Mouse (Mus musculus): ENCODE results near the gene Noa1. TPM values are rescaled to one million over a fixed set of nuclear protein-coding genes. Genes with fewer than 3 reads are reported as not detected.

The Noa1 gene
- polyA plus RNA-seq, 1 experiment: 20.2 TPM

- peaks cover 15% of the 10 kb centered on the region for H3K36me3 ChIP-seq (ENCODE audit: control insufficient read depth, insufficient read depth)
- H3K4me2 ChIP-seq (ENCODE audit: low read depth): no peak overlapping the region
- no peak overlapping the region for H3ac ChIP-seq (ENCODE audit: control insufficient read depth, insufficient read length)
- no peaks in the 10 kb centered on the region for H3K79me2 ChIP-seq (ENCODE audit: control insufficient read depth, insufficient read depth)
- H3K27me3 ChIP-seq (ENCODE audit: control insufficient read depth, insufficient read depth, insufficient read length): no peaks in the 10 kb centered on the region
- no peak overlapping the region for H3K4me3 ChIP-seq
- TF ChIP-seq TCF3 (IDR thresholded peaks at IDR 0.05; ENCODE audit: insufficient read length, low read depth) (no peak), POLR2AphosphoS2 (IDR thresholded peaks at IDR 0.05; ENCODE audit: insufficient read length, low read depth) (no peak), REST (IDR thresholded peaks at IDR 0.05; ENCODE audit: insufficient read depth, insufficient read length) (no peak), CEBPB (IDR thresholded peaks at IDR 0.05; ENCODE audit: insufficient read depth, poor library complexity, severe bottlenecking) (no peak), MYOG (IDR thresholded peaks at IDR 0.05; ENCODE audit: control insufficient read depth in 1 of 3, insufficient read depth in 1 of 3, insufficient read length in 2 of 3, low read depth in 2 of 3) (no peak), MYOD1 (IDR thresholded peaks at IDR 0.05; ENCODE audit: control insufficient read depth in 1 of 3, insufficient read length in 2 of 3, low read depth in 2 of 3) (no peak), USF1 (IDR thresholded peaks at IDR 0.05; ENCODE audit: low read depth) (no peak)
Measured at GRCm38 (mm10) chr5:77286904-77287303, 23.0 kb downstream of the Noa1 start.

- H3K4me3 ChIP-seq: no peak overlapping the region
- TF ChIP-seq REST (IDR thresholded peaks at IDR 0.05; ENCODE audit: insufficient read depth, insufficient read length) (no peak), SRF (IDR thresholded peaks at IDR 0.05; ENCODE audit: control insufficient read depth, insufficient read length, low read depth) (no peak), USF1 (IDR thresholded peaks at IDR 0.05; ENCODE audit: low read depth) (no peak), MYOD1 (IDR thresholded peaks at IDR 0.05; ENCODE audit: control insufficient read depth in 1 of 3, insufficient read length in 2 of 3, low read depth in 2 of 3) (no peak), TCF3 (IDR thresholded peaks at IDR 0.05; ENCODE audit: insufficient read length, low read depth) (no peak), E2F4 (IDR thresholded peaks at IDR 0.05; ENCODE audit: insufficient read depth) (no peak), MAX (IDR thresholded peaks at IDR 0.05; ENCODE audit: low read depth) (no peak), MYOG (IDR thresholded peaks at IDR 0.05; ENCODE audit: control insufficient read depth in 1 of 3, insufficient read depth in 1 of 3, insufficient read length in 2 of 3, low read depth in 2 of 3) (no peak), POLR2AphosphoS2 (IDR thresholded peaks at IDR 0.05; ENCODE audit: insufficient read length, low read depth) (no peak)
Measured at GRCm38 (mm10) chr5:77285685-77286084, 24.2 kb downstream of the Noa1 start.

GRCm38 (mm10) chr5:77282242-77282641 lies 27.6 kb downstream of the Noa1 start:
- H3K4me3 ChIP-seq: no peak overlapping the region
- no peak for TF ChIP-seq POLR2A (IDR thresholded peaks at IDR 0.05; ENCODE audit: insufficient read length, low read depth)
- TF ChIP-seq MAX (IDR thresholded peaks at IDR 0.05; ENCODE audit: low read depth): no peak
- TF ChIP-seq TCF3 (IDR thresholded peaks at IDR 0.05; ENCODE audit: insufficient read length, low read depth): no peak
- TF ChIP-seq USF1 (IDR thresholded peaks at IDR 0.05; ENCODE audit: low read depth): no peak
- no peak for TF ChIP-seq CEBPB (IDR thresholded peaks at IDR 0.05; ENCODE audit: insufficient read depth, poor library complexity, severe bottlenecking)
- TF ChIP-seq MYOD1 (IDR thresholded peaks at IDR 0.05; ENCODE audit: control insufficient read depth in 1 of 3, insufficient read length in 2 of 3, low read depth in 2 of 3): no peak
- no peak for TF ChIP-seq SRF (IDR thresholded peaks at IDR 0.05; ENCODE audit: control insufficient read depth, insufficient read length, low read depth)
- TF ChIP-seq MYOG (IDR thresholded peaks at IDR 0.05; ENCODE audit: control insufficient read depth in 1 of 3, insufficient read depth in 1 of 3, insufficient read length in 2 of 3, low read depth in 2 of 3): no peak
- no peak for TF ChIP-seq E2F4 (IDR thresholded peaks at IDR 0.05; ENCODE audit: insufficient read depth)
- no peak for TF ChIP-seq TCF12 (IDR thresholded peaks at IDR 0.05; ENCODE audit: insufficient read depth, poor library complexity, severe bottlenecking)
- TF ChIP-seq REST (IDR thresholded peaks at IDR 0.05; ENCODE audit: insufficient read depth, insufficient read length): no peak
- TF ChIP-seq POLR2AphosphoS2 (IDR thresholded peaks at IDR 0.05; ENCODE audit: insufficient read length, low read depth): no peak
- no peak overlapping the region for H3K4me2 ChIP-seq (ENCODE audit: low read depth)
- H3ac ChIP-seq (ENCODE audit: control insufficient read depth, insufficient read length): no peak overlapping the region
- H3K79me2 ChIP-seq (ENCODE audit: control insufficient read depth, insufficient read depth): peaks cover 7% of the 10 kb centered on the region
- H3K36me3 ChIP-seq (ENCODE audit: control insufficient read depth, insufficient read depth): peaks cover 15% of the 10 kb centered on the region
- H3K27me3 ChIP-seq (ENCODE audit: control insufficient read depth, insufficient read depth, insufficient read length): no peaks in the 10 kb centered on the region

More at GRCm38 (mm10) chr5:77285685-77286084, 24.2 kb downstream of the Noa1 start:
- H3K27me3 ChIP-seq (ENCODE audit: control insufficient read depth, insufficient read depth, insufficient read length): no peaks in the 10 kb centered on the region
- H3K79me2 ChIP-seq (ENCODE audit: control insufficient read depth, insufficient read depth): no peaks in the 10 kb centered on the region
- no peak overlapping the region for H3ac ChIP-seq (ENCODE audit: control insufficient read depth, insufficient read length)
- H3K4me2 ChIP-seq (ENCODE audit: low read depth): no peak overlapping the region
- H3K36me3 ChIP-seq (ENCODE audit: control insufficient read depth, insufficient read depth): peaks cover 15% of the 10 kb centered on the region

- Histone ChIP-seq H3K79me2 (ENCODE audit: control insufficient read depth, insufficient read depth) (peaks cover 11% of the 10 kb centered on the region), H3K27me3 (ENCODE audit: control insufficient read depth, insufficient read depth, insufficient read length) (no peaks in the 10 kb centered on the region), H3K4me2 (ENCODE audit: low read depth) (no peak overlapping the region), H3K4me3 (no peak overlapping the region), H3K36me3 (ENCODE audit: control insufficient read depth, insufficient read depth) (peaks cover 15% of the 10 kb centered on the region), H3ac (ENCODE audit: control insufficient read depth, insufficient read length) (no peak overlapping the region)
- TF ChIP-seq POLR2AphosphoS2 (IDR thresholded peaks at IDR 0.05; ENCODE audit: insufficient read length, low read depth) (no peak), POLR2A (IDR thresholded peaks at IDR 0.05; ENCODE audit: insufficient read length, low read depth) (no peak), USF1 (IDR thresholded peaks at IDR 0.05; ENCODE audit: low read depth) (no peak), TCF3 (IDR thresholded peaks at IDR 0.05; ENCODE audit: insufficient read length, low read depth) (no peak), MAX (IDR thresholded peaks at IDR 0.05; ENCODE audit: low read depth) (no peak), E2F4 (IDR thresholded peaks at IDR 0.05; ENCODE audit: insufficient read depth) (no peak), MYOG (IDR thresholded peaks at IDR 0.05; ENCODE audit: control insufficient read depth in 1 of 3, insufficient read depth in 1 of 3, insufficient read length in 2 of 3, low read depth in 2 of 3) (no peak), MYOD1 (IDR thresholded peaks at IDR 0.05; ENCODE audit: control insufficient read depth in 1 of 3, insufficient read length in 2 of 3, low read depth in 2 of 3) (no peak), TCF12 (IDR thresholded peaks at IDR 0.05; ENCODE audit: insufficient read depth, poor library complexity, severe bottlenecking) (no peak), REST (IDR thresholded peaks at IDR 0.05; ENCODE audit: insufficient read depth, insufficient read length) (no peak), SRF (IDR thresholded peaks at IDR 0.05; ENCODE audit: control insufficient read depth, insufficient read length, low read depth) (no peak), CEBPB (IDR thresholded peaks at IDR 0.05; ENCODE audit: insufficient read depth, poor library complexity, severe bottlenecking) (no peak)
Measured at GRCm38 (mm10) chr5:77281518-77282174, 28.2 kb downstream of the Noa1 start.

All from myocyte (in vitro differentiated cells).